Mouse (Mus musculus) hindbrain, embryonic 14.5 days (tissue): Measurements from ENCODE around the gene Zbtb41. TPM values are rescaled to one million over a fixed set of nuclear protein-coding genes. Genes with fewer than 3 reads are reported as not detected.
A peak's percentile ranks its signal among the peaks of the same experiment; 100 is the strongest.

Experiments used
- ATAC-seq: fragments of 200-750 bp; cut with Nextera tagmentation; 2 replicates; pipeline ENCODE4 v1.8.0; 2017; ENCODE audit warnings: moderate number of reproducible peaks, mild to moderate bottlenecking, moderate TSS enrichment, moderate library complexity; ENCODE audit not compliant: low FRiP score
- DNase-seq: peaks from one replicate; pipeline ENCODE4 v3.0.0-alpha.2; 2015; ENCODE audit warnings: low spot score
- H3K27ac ChIP-seq: fragments of 300-500 bp; sonication (generic); 2 replicates; pipeline ENCODE4 v1.5.1; 2014; ENCODE audit warnings: mild to moderate bottlenecking, moderate library complexity
- H3K27me3 ChIP-seq: fragments of 300-500 bp; sonication (generic); 2 replicates; pipeline ENCODE4 v1.6.1; 2014; ENCODE audit warnings: mild to moderate bottlenecking, low read length, mixed read lengths; ENCODE audit not compliant: control insufficient read depth, insufficient read depth
- H3K36me3 ChIP-seq: fragments of 300-500 bp; sonication (generic); replicated peaks from 2 replicates; pipeline ENCODE4 v1.6.1; 2014; ENCODE audit not compliant: control insufficient read depth, insufficient read depth
- H3K4me1 ChIP-seq: fragments of 300-500 bp; sonication (generic); replicated peaks from 2 replicates; pipeline ENCODE4 v1.6.1; 2014; ENCODE audit warnings: antibody characterized with exemption, low read length, mixed read lengths; ENCODE audit not compliant: control insufficient read depth, insufficient read depth
- H3K4me2 ChIP-seq: fragments of 300-500 bp; sonication (generic); replicated peaks from 2 replicates; pipeline ENCODE4 v1.6.1; 2014; ENCODE audit warnings: mild to moderate bottlenecking, moderate library complexity
- H3K4me3 ChIP-seq: fragments of 300-500 bp; sonication (generic); replicated peaks from 2 replicates; pipeline ENCODE4 v1.5.1; 2014; ENCODE audit warnings: mild to moderate bottlenecking, low read length
- H3K9ac ChIP-seq: fragments of 300-500 bp; sonication (generic); 2 replicates; pipeline ENCODE4 v1.6.1; 2014
- H3K9me3 ChIP-seq: fragments of 300-500 bp; sonication (generic); 2 replicates; pipeline ENCODE4 v1.6.1; 2016; ENCODE audit warnings: low read length; ENCODE audit not compliant: control insufficient read depth
- WGBS: fragments of 180-500 bp; shearing (Covaris S2); extraction: QIAGEN DNeasy Blood & Tissue Kit; methylation state at CpG from one replicate; pipeline ENCODE4 v1.1.7; 2014; 5-methylcytosine and 5-hydroxymethylcytosine counted together
- polyA plus RNA-seq: library from polyadenylated mRNA; unstranded; fragments of >200 nt; fragmentation: Nextera tagmentation; extraction: Ambion mirVana; gene quantifications from 2 replicates; pipeline ENCODE4 v1.2.1, GENCODE M21; 2014

Zbtb41 gene
- 25.5 and 29.5 TPM in 2 replicates for polyA plus RNA-seq

GRCm38 (mm10) chr1:139421875-139422791, at the start of gene Zbtb41:
Zbtb41 (plus strand) TSS chr1:139422288.
- H3K4me3 ChIP-seq = peak within 1 kb of the TSS; percentile 73
- under 1% methylated on average over 80 of the region's 88 CpGs for WGBS
- no peaks in the 10 kb centered on the region for H3K9me3 ChIP-seq
- H3K27ac ChIP-seq = peak within 1 kb of the TSS; percentile 78
- H3K4me2 ChIP-seq = peak within 1 kb of the TSS; percentile 78
- no peaks in the 10 kb centered on the region for H3K27me3 ChIP-seq
- DNase-seq (peak; percentile 92), ATAC-seq (peak; percentile 97)
- H3K4me1 ChIP-seq = peaks cover 39% of the 10 kb centered on the region
- peak within 1 kb of the TSS; percentile 88 for H3K9ac ChIP-seq
- peaks cover 16% of the 10 kb centered on the region for H3K36me3 ChIP-seq

GRCm38 (mm10) chr1:139375900-139376299, 46.2 kb upstream of the Zbtb41 start:
- H3K27ac ChIP-seq = 0 out of 2 replicates have a peak overlapping the region, but pooled peaks have one; percentile 54
- no peaks in the 10 kb centered on the region for H3K9me3 ChIP-seq
- H3K27me3 ChIP-seq = no peaks in the 10 kb centered on the region
- H3K36me3 ChIP-seq = no peaks in the 10 kb centered on the region
- DNase-seq (no peak), ATAC-seq (no peak)
- H3K4me2 ChIP-seq = peak overlapping the region; percentile 57
- peak overlapping the region; percentile 58 for H3K9ac ChIP-seq
- H3K4me3 ChIP-seq = peak overlapping the region; percentile 33
- 9% methylated on average over 6 of the region's 6 CpGs for WGBS
- peaks cover 15% of the 10 kb centered on the region for H3K4me1 ChIP-seq

- no peaks in the 10 kb centered on the region for H3K9me3 ChIP-seq
- WGBS = 6% methylated on average over 5 of the region's 5 CpGs
- peak within 1 kb of the TSS; percentile 58 for H3K9ac ChIP-seq
- H3K36me3 ChIP-seq = no peaks in the 10 kb centered on the region
- peak within 1 kb of the TSS; percentile 57 for H3K4me2 ChIP-seq
- H3K4me1 ChIP-seq = peaks cover 15% of the 10 kb centered on the region
- H3K27me3 ChIP-seq = no peaks in the 10 kb centered on the region
- peak; percentile 63 for DNase-seq
- peak within 1 kb of the TSS; percentile 72 for H3K27ac ChIP-seq
- peak within 1 kb of the TSS; percentile 33 for H3K4me3 ChIP-seq
- peak; percentile 79 for ATAC-seq
Observed at GRCm38 (mm10) chr1:139376638-139377286, 45.3 kb upstream of the Zbtb41 start, which contains the start of gene Crb1. Crb1 (minus strand) TSS chr1:139377100.

GRCm38 (mm10) chr1:139378861-139379620, 43.0 kb upstream of the Zbtb41 start:
- ATAC-seq (peak; percentile 46; the same call in 1 of the 2 replicates), DNase-seq (no peak)
- Histone ChIP-seq H3K9me3 (no peaks in the 10 kb centered on the region), H3K4me1 (peaks cover 15% of the 10 kb centered on the region), H3K4me2 (no peak overlapping the region), H3K27ac (no peak overlapping the region), H3K27me3 (no peaks in the 10 kb centered on the region), H3K9ac (no peak overlapping the region), H3K36me3 (no peaks in the 10 kb centered on the region), H3K4me3 (no peak overlapping the region)
- 27% methylated on average over 11 of the region's 11 CpGs for WGBS

- peak; percentile 14; the same call in 1 of the 2 replicates for ATAC-seq
- no peak for DNase-seq
- Histone ChIP-seq H3K36me3 (no peaks in the 10 kb centered on the region), H3K4me1 (peaks cover 15% of the 10 kb centered on the region), H3K4me3 (no peak overlapping the region), H3K9me3 (no peaks in the 10 kb centered on the region), H3K4me2 (no peak overlapping the region), H3K27me3 (no peaks in the 10 kb centered on the region), H3K27ac (no peak overlapping the region), H3K9ac (no peak overlapping the region)
- WGBS = 26% methylated on average over 4 of the region's 4 CpGs
Observed at GRCm38 (mm10) chr1:139379621-139379984, 42.5 kb upstream of the Zbtb41 start.

- ATAC-seq (no peak), DNase-seq (no peak)
- H3K9me3 ChIP-seq = no peaks in the 10 kb centered on the region
- no peak overlapping the region for H3K9ac ChIP-seq
- no peaks in the 10 kb centered on the region for H3K27me3 ChIP-seq
- no peaks in the 10 kb centered on the region for H3K36me3 ChIP-seq
- H3K27ac ChIP-seq = no peak overlapping the region
- no peaks in the 10 kb centered on the region for H3K4me1 ChIP-seq
- no peak overlapping the region for H3K4me3 ChIP-seq
- 18% methylated on average over 2 of the region's 2 CpGs for WGBS
- no peak overlapping the region for H3K4me2 ChIP-seq
Observed at GRCm38 (mm10) chr1:139391747-139392146, 30.3 kb upstream of the Zbtb41 start.

GRCm38 (mm10) chr1:139396589-139396988, 25.5 kb upstream of the Zbtb41 start:
- Histone ChIP-seq H3K9me3 (no peaks in the 10 kb centered on the region), H3K36me3 (no peaks in the 10 kb centered on the region), H3K4me1 (no peaks in the 10 kb centered on the region), H3K27ac (no peak overlapping the region), H3K4me2 (no peak overlapping the region), H3K9ac (no peak overlapping the region), H3K4me3 (no peak overlapping the region), H3K27me3 (no peaks in the 10 kb centered on the region)
- ATAC-seq (no peak), DNase-seq (no peak)
- WGBS = 57% methylated on average over 1 of the region's 1 CpGs

- H3K27ac ChIP-seq = no peak overlapping the region
- H3K9ac ChIP-seq = no peak overlapping the region
- no peaks in the 10 kb centered on the region for H3K27me3 ChIP-seq
- H3K4me1 ChIP-seq = no peaks in the 10 kb centered on the region
- H3K36me3 ChIP-seq = no peaks in the 10 kb centered on the region
- no peaks in the 10 kb centered on the region for H3K9me3 ChIP-seq
- no peak for ATAC-seq
- DNase-seq = peak; percentile 55
- H3K4me3 ChIP-seq = no peak overlapping the region
- H3K4me2 ChIP-seq = no peak overlapping the region
Observed at GRCm38 (mm10) chr1:139405766-139406165, 16.3 kb upstream of the Zbtb41 start.

GRCm38 (mm10) chr1:139407701-139408100, 14.4 kb upstream of the Zbtb41 start:
- Histone ChIP-seq H3K9ac (no peak overlapping the region), H3K4me3 (no peak overlapping the region), H3K36me3 (no peaks in the 10 kb centered on the region), H3K4me2 (no peak overlapping the region), H3K4me1 (no peaks in the 10 kb centered on the region), H3K9me3 (no peaks in the 10 kb centered on the region), H3K27ac (no peak overlapping the region), H3K27me3 (no peaks in the 10 kb centered on the region)
- ATAC-seq (no peak), DNase-seq (no peak)
- WGBS = 59% methylated on average over 5 of the region's 5 CpGs
